17 mouse cellular contexts compared by ENCODE assay signal in the genomic region with DNA sequence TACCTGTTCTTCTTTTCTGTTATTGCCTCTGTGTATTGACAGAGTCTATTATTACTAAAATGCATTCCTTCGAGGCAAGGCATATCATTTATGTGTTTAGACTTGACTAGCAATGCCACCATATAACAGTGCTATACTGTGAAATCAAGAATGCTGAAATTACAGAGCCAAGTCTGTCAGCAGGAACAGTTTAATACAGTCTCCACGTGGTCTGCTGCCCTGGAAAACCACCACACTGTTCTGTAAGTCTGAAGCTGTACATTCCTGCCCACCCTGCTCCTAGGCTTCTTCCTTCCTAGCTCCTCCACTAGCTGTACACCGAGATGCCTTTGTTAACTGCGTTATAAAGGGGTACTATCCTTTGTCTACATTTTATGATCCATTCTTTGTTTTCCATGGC. TPM values are rescaled to one million over a fixed set of nuclear protein-coding genes. Genes with fewer than 3 reads are reported as not detected.
DNase-seq lines count a peak whose midpoint lies in the region; ATAC-seq and TF ChIP-seq lines count a peak whose summit lies in the region.
"Had no signal": no experiment of that assay in that cellular context is flagged by ENCODE, and none has a peak within 500 bp of the region (broad histone marks: within the 10 kb centered on the region; RNA-seq: fewer than 3 reads in every experiment).

No protein-coding gene starts in this region.

- no peaks in the 10 kb centered on the region for H3K36me3 ChIP-seq in hindbrain, embryonic 11.5 days (ENCODE audit: control insufficient read depth, insufficient read depth, low read length)
- H3K36me3 ChIP-seq in hindbrain, embryonic 14.5 days (replicated peaks; ENCODE audit: control insufficient read depth, insufficient read depth) = no peaks in the 10 kb centered on the region; the same call in 1 of the 2 replicates
- H3K36me3 ChIP-seq in embryonic facial prominence, embryonic 10.5 days (replicated peaks) = peaks cover 4% of the 10 kb centered on the region
- no peaks in the 10 kb centered on the region for H3K36me3 ChIP-seq in intestine, postnatal 0 days (ENCODE audit: control insufficient read depth, insufficient read depth)
- 0 out of 2 replicates have a peak, but pooled peaks cover 2% of the 10 kb centered on the region for H3K36me3 ChIP-seq in liver, embryonic 15.5 days (replicated peaks)
- no peaks in the 10 kb centered on the region for H3K36me3 ChIP-seq in forebrain, embryonic 16.5 days (ENCODE audit: control insufficient read depth, insufficient read depth)
- H3K36me3 ChIP-seq: heart, embryonic 15.5 days; hindbrain, embryonic 12.5 days had no signal

- H3K27ac ChIP-seq in hindbrain, embryonic 11.5 days (ENCODE audit: low read depth, low read length) = no peak overlapping the region
- H3K27ac ChIP-seq in hindbrain, embryonic 14.5 days = no peak overlapping the region
- H3K27ac ChIP-seq in embryonic facial prominence, embryonic 10.5 days (replicated peaks) = peak overlapping the region; percentile 10
- peak overlapping the region; percentile 100 for H3K27ac ChIP-seq in intestine, postnatal 0 days (ENCODE audit: low read depth, low read length)
- H3K27ac ChIP-seq in liver, embryonic 15.5 days (replicated peaks) = peak overlapping the region; percentile 56
- H3K27ac ChIP-seq in forebrain, embryonic 16.5 days (ENCODE audit: low read length) = no peak overlapping the region
- H3K27ac ChIP-seq: heart, embryonic 15.5 days; hindbrain, embryonic 12.5 days; macrophage had no signal

- TF ChIP-seq CTCF in intestine, postnatal 0 days (IDR thresholded peaks at IDR 0.05; ENCODE audit: low read depth) = no peak

- H3K9ac ChIP-seq in hindbrain, embryonic 11.5 days (ENCODE audit: low read depth, low read length) = no peak overlapping the region
- H3K9ac ChIP-seq in hindbrain, embryonic 14.5 days = no peak overlapping the region
- H3K9ac ChIP-seq in intestine, postnatal 0 days (ENCODE audit: low read depth, low read length) = no peak overlapping the region
- H3K9ac ChIP-seq in liver, embryonic 15.5 days = no peak overlapping the region
- H3K9ac ChIP-seq in forebrain, embryonic 16.5 days (replicated peaks; ENCODE audit: low read depth, low read length) = no peak overlapping the region
- H3K9ac ChIP-seq: heart, embryonic 15.5 days; hindbrain, embryonic 12.5 days had no signal

- DNase-seq in hindbrain, embryonic 11.5 days (ENCODE audit: low spot score) = peak; percentile 7
- DNase-seq in hindbrain, embryonic 14.5 days (ENCODE audit: low spot score) = no peak
- DNase-seq in embryonic facial prominence, embryonic 10.5 days (ENCODE audit: low spot score) = no peak
- no peak for DNase-seq in lung, postnatal 4 days
- no peak for DNase-seq in right cerebral cortex, postnatal 4 days
- DNase-seq: cerebellum, adult 11-12 months; heart, adult 11 months; kidney, postnatal 14 days; lung, adult 18-20 months had no signal

- no peaks in the 10 kb centered on the region for H3K9me3 ChIP-seq in hindbrain, embryonic 11.5 days (ENCODE audit: control insufficient read depth, low read length)
- H3K9me3 ChIP-seq in hindbrain, embryonic 14.5 days (ENCODE audit: control insufficient read depth, low read length) = no peaks in the 10 kb centered on the region
- H3K9me3 ChIP-seq in embryonic facial prominence, embryonic 10.5 days = no peaks in the 10 kb centered on the region
- no peaks in the 10 kb centered on the region for H3K9me3 ChIP-seq in intestine, postnatal 0 days (ENCODE audit: control insufficient read depth)
- no peaks in the 10 kb centered on the region for H3K9me3 ChIP-seq in liver, embryonic 15.5 days (replicated peaks)
- no peaks in the 10 kb centered on the region for H3K9me3 ChIP-seq in forebrain, embryonic 16.5 days (ENCODE audit: control insufficient read depth, low read length)
- H3K9me3 ChIP-seq: heart, embryonic 15.5 days; hindbrain, embryonic 12.5 days had no signal

- no peaks in the 10 kb centered on the region for H3K4me1 ChIP-seq in hindbrain, embryonic 11.5 days (replicated peaks; ENCODE audit: control insufficient read depth, insufficient read depth, low read length)
- peaks cover 19% of the 10 kb centered on the region for H3K4me1 ChIP-seq in hindbrain, embryonic 14.5 days (replicated peaks; ENCODE audit: control insufficient read depth, insufficient read depth, low read length)
- peaks cover 34% of the 10 kb centered on the region for H3K4me1 ChIP-seq in embryonic facial prominence, embryonic 10.5 days
- H3K4me1 ChIP-seq in intestine, postnatal 0 days (replicated peaks; ENCODE audit: control insufficient read depth, insufficient read depth, low read length) = no peaks in the 10 kb centered on the region
- peaks cover 29% of the 10 kb centered on the region for H3K4me1 ChIP-seq in liver, embryonic 15.5 days (replicated peaks)
- peaks cover 13% of the 10 kb centered on the region for H3K4me1 ChIP-seq in forebrain, embryonic 16.5 days (replicated peaks; ENCODE audit: control insufficient read depth, insufficient read depth, low read length)

- no peak overlapping the region for H3K4me3 ChIP-seq in hindbrain, embryonic 11.5 days (ENCODE audit: low read depth, low read length)
- no peak overlapping the region for H3K4me3 ChIP-seq in hindbrain, embryonic 14.5 days (replicated peaks; ENCODE audit: low read length)
- no peak overlapping the region for H3K4me3 ChIP-seq in embryonic facial prominence, embryonic 10.5 days
- H3K4me3 ChIP-seq in intestine, postnatal 0 days (ENCODE audit: low read depth, low read length) = no peak overlapping the region
- H3K4me3 ChIP-seq in liver, embryonic 15.5 days (replicated peaks) = no peak overlapping the region
- H3K4me3 ChIP-seq in forebrain, embryonic 16.5 days (replicated peaks; ENCODE audit: low read length) = no peak overlapping the region
- H3K4me3 ChIP-seq: heart, embryonic 15.5 days; hindbrain, embryonic 12.5 days had no signal

- ATAC-seq in hindbrain, embryonic 11.5 days (ENCODE audit: low FRiP score) = no peak
- no peak for ATAC-seq in hindbrain, embryonic 14.5 days (ENCODE audit: low FRiP score)
- ATAC-seq in intestine, postnatal 0 days = no peak
- no peak for ATAC-seq in liver, embryonic 15.5 days (ENCODE audit: insufficient read depth)
- ATAC-seq in forebrain, embryonic 16.5 days = no peak
- ATAC-seq: midbrain, embryonic 16.5 days; Patski had no signal

- 52% methylated on average over 4 of the region's 4 CpGs for whole genome bisulfite sequencing in hindbrain, embryonic 11.5 days
- 54% methylated on average over 4 of the region's 4 CpGs for WGBS in hindbrain, embryonic 14.5 days
- 69% methylated on average over 4 of the region's 4 CpGs for WGBS in embryonic facial prominence, embryonic 10.5 days
- 27% methylated on average over 4 of the region's 4 CpGs for WGBS in intestine, postnatal 0 days
- 45% methylated on average over 4 of the region's 4 CpGs for WGBS in liver, embryonic 15.5 days (ENCODE audit: insufficient replicate concordance)
- WGBS in forebrain, embryonic 16.5 days = 61% methylated on average over 4 of the region's 4 CpGs

- H3K27me3 ChIP-seq in hindbrain, embryonic 11.5 days (ENCODE audit: control insufficient read depth, insufficient read depth, low read length) = no peaks in the 10 kb centered on the region
- no peaks in the 10 kb centered on the region for H3K27me3 ChIP-seq in hindbrain, embryonic 14.5 days (ENCODE audit: control insufficient read depth, insufficient read depth, low read length)
- no peaks in the 10 kb centered on the region for H3K27me3 ChIP-seq in embryonic facial prominence, embryonic 10.5 days (replicated peaks; ENCODE audit: low read depth, poor library complexity, severe bottlenecking)
- H3K27me3 ChIP-seq in intestine, postnatal 0 days (replicated peaks; ENCODE audit: control insufficient read depth, insufficient read depth, low read length) = no peaks in the 10 kb centered on the region
- peaks cover 6% of the 10 kb centered on the region; the same call in 1 of the 2 replicates for H3K27me3 ChIP-seq in liver, embryonic 15.5 days
- no peaks in the 10 kb centered on the region for H3K27me3 ChIP-seq in forebrain, embryonic 16.5 days (replicated peaks; ENCODE audit: control insufficient read depth, insufficient read depth, low read length)
- H3K27me3 ChIP-seq: heart, embryonic 15.5 days; hindbrain, embryonic 12.5 days; Patski had no signal

- H3K4me2 ChIP-seq in hindbrain, embryonic 11.5 days (replicated peaks; ENCODE audit: low read depth, low read length) = no peak overlapping the region
- H3K4me2 ChIP-seq in hindbrain, embryonic 14.5 days (replicated peaks) = no peak overlapping the region
- H3K4me2 ChIP-seq in intestine, postnatal 0 days (replicated peaks; ENCODE audit: low read depth) = peak overlapping the region; percentile 64
- H3K4me2 ChIP-seq in liver, embryonic 15.5 days = no peak overlapping the region
- no peak overlapping the region for H3K4me2 ChIP-seq in forebrain, embryonic 16.5 days (ENCODE audit: low read length)
- H3K4me2 ChIP-seq: heart, embryonic 15.5 days; hindbrain, embryonic 12.5 days had no signal

RNA-seq across cellular contexts. Expression of a gene that starts 1.6 kb away (rescaled TPM):
- polyA plus RNA-seq in hindbrain, embryonic 11.5 days (2014; fragmentation: Nextera tagmentation; extraction: Ambion mirVana) = 18.8 and 19.5 TPM in 2 replicates
- 31.1 and 35.8 TPM in 2 replicates for polyA plus RNA-seq in hindbrain, embryonic 14.5 days (2014; fragmentation: Nextera tagmentation; extraction: Ambion mirVana)
- polyA plus RNA-seq in embryonic facial prominence, embryonic 10.5 days (2016; fragmentation: Nextera tagmentation; extraction: Ambion mirVana) = 10.9 TPM in 2 replicates
- polyA plus RNA-seq in intestine, postnatal 0 days (2015; fragmentation: Nextera tagmentation; extraction: Ambion mirVana) = 44.2 and 45.3 TPM in 2 replicates
- 7.9 and 9.0 TPM in 2 replicates for polyA plus RNA-seq in liver, embryonic 15.5 days (2015; fragmentation: Nextera tagmentation; extraction: Ambion mirVana)
- polyA plus RNA-seq in forebrain, embryonic 16.5 days (2015; fragmentation: Nextera tagmentation; extraction: Ambion mirVana) = 22.1 and 24.8 TPM in 2 replicates

RNA-seq across cellular contexts. Expression of a gene that starts 51.5 kb away (rescaled TPM):
- polyA plus RNA-seq in hindbrain, embryonic 11.5 days (2014; fragmentation: Nextera tagmentation; extraction: Ambion mirVana) = 53.2 and 57.7 TPM in 2 replicates
- 52.8 and 57.5 TPM in 2 replicates for polyA plus RNA-seq in hindbrain, embryonic 14.5 days (2014; fragmentation: Nextera tagmentation; extraction: Ambion mirVana)
- 47.9 and 48.2 TPM in 2 replicates for polyA plus RNA-seq in embryonic facial prominence, embryonic 10.5 days (2016; fragmentation: Nextera tagmentation; extraction: Ambion mirVana)
- 109 and 111 TPM in 2 replicates for polyA plus RNA-seq in intestine, postnatal 0 days (2015; fragmentation: Nextera tagmentation; extraction: Ambion mirVana)
- 28.8 and 31.0 TPM in 2 replicates for polyA plus RNA-seq in liver, embryonic 15.5 days (2015; fragmentation: Nextera tagmentation; extraction: Ambion mirVana)
- polyA plus RNA-seq in forebrain, embryonic 16.5 days (2015; fragmentation: Nextera tagmentation; extraction: Ambion mirVana) = 66.8 and 70.1 TPM in 2 replicates

RNA-seq across cellular contexts. Expression of a gene that starts 51.7 kb away (rescaled TPM):
- polyA plus RNA-seq in hindbrain, embryonic 11.5 days (2014; fragmentation: Nextera tagmentation; extraction: Ambion mirVana) = 7.1 and 10.6 TPM in 2 replicates
- 5.8 TPM in 2 replicates for polyA plus RNA-seq in hindbrain, embryonic 14.5 days (2014; fragmentation: Nextera tagmentation; extraction: Ambion mirVana)
- polyA plus RNA-seq in embryonic facial prominence, embryonic 10.5 days (2016; fragmentation: Nextera tagmentation; extraction: Ambion mirVana) = 12.3 and 13.6 TPM in 2 replicates
- 12.2 and 12.8 TPM in 2 replicates for polyA plus RNA-seq in intestine, postnatal 0 days (2015; fragmentation: Nextera tagmentation; extraction: Ambion mirVana)
- polyA plus RNA-seq in liver, embryonic 15.5 days (2015; fragmentation: Nextera tagmentation; extraction: Ambion mirVana) = 6.9 and 9.4 TPM in 2 replicates
- polyA plus RNA-seq in forebrain, embryonic 16.5 days (2015; fragmentation: Nextera tagmentation; extraction: Ambion mirVana) = 8.4 and 9.4 TPM in 2 replicates

Comparison
In these comparisons a context has a peak if more than half of its experiments do, and no peak if none do; other contexts are left out.
1. H3K27ac ChIP-seq: peak in embryonic facial prominence, embryonic 10.5 days (single experiment), intestine, postnatal 0 days (single experiment) and liver, embryonic 15.5 days (single experiment); none in hindbrain, embryonic 11.5 days (single experiment), hindbrain, embryonic 14.5 days (single experiment) and forebrain, embryonic 16.5 days (single experiment).